Mouse (Mus musculus) G1E (cell line): ENCODE results near the gene Fuz.

Experiments
- CTCF ChIP-seq: IDR thresholded peaks from 2 replicates; pipeline ENCODE4 v1.5.1; 2012; ENCODE audit warnings: low read depth, low read length, inconsistent platforms, mixed read lengths
- GATA1 ChIP-seq: IDR thresholded peaks from 2 replicates; pipeline ENCODE4 v1.6.1; 2012; ENCODE audit warnings: borderline replicate concordance, low read length, inconsistent platforms, mixed read lengths
- GATA2 ChIP-seq: IDR thresholded peaks from 2 replicates; pipeline ENCODE4 v1.6.1; 2012; ENCODE audit warnings: low read depth, low read length, inconsistent platforms, borderline replicate concordance
- POLR2AphosphoS5 ChIP-seq: IDR thresholded peaks from 2 replicates; pipeline ENCODE4 v1.6.1; 2012; ENCODE audit warnings: low read depth, low read length, inconsistent platforms; ENCODE audit not compliant: insufficient replicate concordance
- TAL1 ChIP-seq: conservative IDR thresholded peaks from 2 replicates; pipeline ENCODE4 v1.6.1; 2012; ENCODE audit warnings: low read depth, low read length, inconsistent platforms, mixed read lengths

DNA sequence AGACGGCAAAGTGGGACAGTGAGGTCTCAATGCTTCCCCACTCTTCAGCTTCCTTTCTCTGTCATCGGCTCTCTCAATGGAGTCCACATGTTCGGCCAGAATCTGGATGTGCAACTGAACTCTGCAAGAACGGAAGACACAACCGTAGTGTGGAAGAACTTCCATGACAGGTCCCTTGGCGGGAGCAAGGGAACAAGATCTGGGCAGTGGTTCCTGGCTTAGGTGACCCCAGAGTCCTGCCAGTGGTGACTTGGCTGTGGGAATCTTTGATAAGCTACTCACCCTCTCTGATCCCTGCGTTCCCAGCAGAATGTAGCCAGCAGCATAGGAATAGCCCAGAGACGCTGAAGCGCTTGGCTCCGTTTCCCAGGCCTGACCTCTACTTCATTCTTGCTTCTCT, 620 bp downstream of the Fuz start:
- TF ChIP-seq CTCF, result no peak
- TF ChIP-seq POLR2AphosphoS5, result no peak
- TF ChIP-seq GATA1, result no peak
- no peak for TF ChIP-seq GATA2
- no peak for TF ChIP-seq TAL1
